Mouse (Mus musculus): ENCODE results near the gene Psmb3. TPM values are rescaled to one million over a fixed set of nuclear protein-coding genes. Genes with fewer than 3 reads are reported as not detected.

The Psmb3 gene
- polyA plus RNA-seq, 1 experiment from 2014 or later = 491 TPM

DNA sequence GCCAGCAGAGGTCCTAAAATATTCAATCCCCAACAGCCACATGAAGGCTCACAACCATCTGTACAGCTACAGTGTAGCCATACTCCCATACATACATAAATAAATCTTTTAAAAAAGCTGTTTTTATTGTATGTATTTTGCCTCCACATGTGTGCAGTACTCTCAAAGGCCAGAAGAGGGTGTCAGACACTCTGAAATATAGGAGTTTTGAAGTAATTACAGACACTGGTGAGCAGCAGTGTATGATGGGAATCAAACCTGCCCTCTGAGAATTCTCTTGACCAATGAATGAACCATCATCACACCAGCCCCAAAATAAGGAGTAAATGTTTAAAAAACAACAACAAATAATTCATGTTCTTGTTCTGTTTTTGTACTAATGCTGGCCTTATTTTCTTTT lies 58.4 kb downstream of the Psmb3 start:
- H3K9me3 ChIP-seq (ENCODE audit: control insufficient read depth, low read length) = no peaks in the 10 kb centered on the region
- no peak for DNase-seq (ENCODE audit: low spot score)
- H3K27ac ChIP-seq (ENCODE audit: low read depth) = no peak overlapping the region
- H3K36me3 ChIP-seq (ENCODE audit: control insufficient read depth, insufficient read depth, low read length) = peaks cover 42% of the 10 kb centered on the region
- ATAC-seq (replicated peaks; ENCODE audit: low FRiP score, low TSS enrichment, low read depth) = no peak
- H3K27me3 ChIP-seq (replicated peaks; ENCODE audit: control insufficient read depth, insufficient read depth, low read length) = no peaks in the 10 kb centered on the region
- peaks cover 7% of the 10 kb centered on the region for H3K4me1 ChIP-seq (replicated peaks; ENCODE audit: control insufficient read depth, insufficient read depth, low read length)
- no peak overlapping the region for H3K4me3 ChIP-seq (ENCODE audit: low read depth, low read length)
- H3K4me2 ChIP-seq (ENCODE audit: low read length) = no peak overlapping the region
- H3K9ac ChIP-seq (ENCODE audit: low read length) = no peak overlapping the region

Small RNA genes within 50 kb of the gene (microRNA-seq; reads per million reads assigned to microRNA genes)
- gene Gm24158 (not detected), gene Mir6927 (0.51 reads per million), gene Mir8102 (not detected)

Other genes with a start within 250 kb of the Psmb3 start
- gene 4933428G20Rik, start 203.1 kb upstream of the Psmb3 start, polyA plus RNA-seq (2014; fragmentation: Nextera tagmentation; extraction: Ambion mirVana) = 0.12 TPM in 2 replicates
- 0.16 and 0.30 TPM in 2 replicates for gene Srcin1, start 127.2 kb upstream of the Psmb3 start, polyA plus RNA-seq (2014; fragmentation: Nextera tagmentation; extraction: Ambion mirVana)
- 3.1 and 3.6 TPM in 2 replicates for gene Epop, start 73.7 kb upstream of the Psmb3 start, polyA plus RNA-seq (2014; fragmentation: Nextera tagmentation; extraction: Ambion mirVana)
- 4.6 and 4.8 TPM in 2 replicates for gene Mllt6, start 40.0 kb upstream of the Psmb3 start, polyA plus RNA-seq (2014; fragmentation: Nextera tagmentation; extraction: Ambion mirVana)
- gene Cisd3, start 17.6 kb upstream of the Psmb3 start, polyA plus RNA-seq (2014; fragmentation: Nextera tagmentation; extraction: Ambion mirVana) = 41.2 and 47.9 TPM in 2 replicates
- gene Pcgf2, start 2.9 kb upstream of the Psmb3 start, polyA plus RNA-seq (2014; fragmentation: Nextera tagmentation; extraction: Ambion mirVana) = 19.2 and 19.7 TPM in 2 replicates
- gene Pip4k2b, start 41.3 kb downstream of the Psmb3 start, polyA plus RNA-seq (2014; fragmentation: Nextera tagmentation; extraction: Ambion mirVana) = 1.7 and 1.9 TPM in 2 replicates
- gene Cwc25, start 63.2 kb downstream of the Psmb3 start, polyA plus RNA-seq (2014; fragmentation: Nextera tagmentation; extraction: Ambion mirVana) = 10.5 and 11.8 TPM in 2 replicates
- gene 1700001P01Rik, start 72.5 kb downstream of the Psmb3 start, polyA plus RNA-seq (2014; fragmentation: Nextera tagmentation; extraction: Ambion mirVana) = 0.31 TPM in 2 replicates
- 752 and 786 TPM in 2 replicates for gene Rpl23, start 79.0 kb downstream of the Psmb3 start, polyA plus RNA-seq (2014; fragmentation: Nextera tagmentation; extraction: Ambion mirVana)
- gene Lasp1, start 95.6 kb downstream of the Psmb3 start, polyA plus RNA-seq (2014; fragmentation: Nextera tagmentation; extraction: Ambion mirVana) = 85.1 and 88.6 TPM in 2 replicates
- 8.1 and 9.5 TPM in 2 replicates for gene B230217C12Rik, start 137.4 kb downstream of the Psmb3 start, polyA plus RNA-seq (2014; fragmentation: Nextera tagmentation; extraction: Ambion mirVana)
- 0.39 and 0.54 TPM in 2 replicates for gene Fbxo47, start 180.8 kb downstream of the Psmb3 start, polyA plus RNA-seq (2014; fragmentation: Nextera tagmentation; extraction: Ambion mirVana)

Measured in intestine, embryonic 14.5 days (tissue).